Mouse (Mus musculus): ENCODE data around the gene Acap2. TPM values are rescaled to one million over a fixed set of nuclear protein-coding genes. Genes with fewer than 3 reads are reported as not detected.

The Acap2 gene
- total RNA-seq, 2 experiments from 2014 or later: 49.8 to 49.9 TPM

DNA sequence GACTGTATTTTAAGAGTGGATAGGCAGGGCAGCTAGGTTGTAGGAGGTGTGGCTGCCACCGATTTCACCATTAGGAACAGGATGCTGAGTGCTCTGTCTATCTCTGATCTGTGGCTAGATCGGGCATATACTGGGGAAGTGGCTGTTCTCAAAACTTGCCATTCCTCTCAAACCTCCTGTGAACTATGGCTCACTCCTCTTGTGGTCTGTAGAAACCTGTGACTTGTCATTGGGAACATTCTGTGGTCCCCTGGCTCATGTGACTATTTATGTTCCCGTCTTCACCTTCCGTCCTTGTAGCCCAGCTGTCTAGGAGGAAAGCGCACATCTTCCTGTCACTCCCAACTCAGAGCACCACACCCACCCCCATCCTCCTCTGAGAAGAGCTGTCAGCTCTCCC, 8.9 kb upstream of the Acap2 start:
- peak in 1 of 2 experiments; percentile 1 for DNase-seq (ENCODE audit: low spot score in 2 of 2)

DNA sequence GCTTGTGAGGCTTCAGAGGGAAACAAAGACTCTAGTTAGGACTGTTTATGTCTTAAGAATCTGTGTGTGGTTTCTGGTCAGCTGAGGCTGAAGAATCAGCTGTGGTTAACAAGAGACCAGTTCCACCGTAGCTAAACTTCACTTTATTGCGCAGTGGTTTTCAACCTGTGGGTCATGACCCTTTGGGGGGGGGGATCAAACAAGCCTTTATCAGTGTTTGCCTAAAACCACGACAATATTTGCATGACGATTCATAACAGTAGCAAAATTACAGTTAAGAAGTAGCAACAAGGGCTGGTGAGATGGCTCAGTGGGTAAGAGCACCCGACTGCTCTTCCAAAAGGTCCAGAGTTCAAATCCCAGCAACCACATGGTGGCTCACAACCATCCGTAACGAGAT, 4.7 kb upstream of the Acap2 start:
- DNase-seq (ENCODE audit: low spot score in 2 of 2): no peak

- peak in 1 of 2 experiments; percentile 2 for DNase-seq (ENCODE audit: low spot score in 2 of 2)
Measured at GRCm38 (mm10) chr16:31205187-31205586, 4.1 kb upstream of the Acap2 start.

- DNase-seq (ENCODE audit: low spot score in 2 of 2): no peak
Measured at GRCm38 (mm10) chr16:31204216-31204615, 3.2 kb upstream of the Acap2 start.

DNA sequence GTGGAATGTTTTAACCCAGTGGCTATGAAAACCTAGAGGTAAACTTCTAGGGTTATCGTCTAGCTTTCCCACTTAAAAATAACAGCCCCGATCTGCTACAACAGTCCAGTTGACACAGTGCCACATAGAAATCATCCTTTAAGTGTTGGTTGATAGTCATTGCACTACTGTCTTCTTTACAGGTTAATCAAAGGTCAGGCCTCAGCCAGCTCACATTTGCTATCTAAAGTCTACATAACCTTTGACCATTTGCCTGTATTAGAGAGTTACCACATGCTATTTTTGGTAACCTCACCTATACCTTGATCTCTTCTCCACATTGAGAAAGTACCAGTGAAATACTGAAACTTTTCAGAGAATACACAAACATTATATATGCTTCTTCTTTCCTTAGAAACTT, 659 bp upstream of the Acap2 start:
- DNase-seq (ENCODE audit: low spot score in 2 of 2): peak in 1 of 2 experiments; percentile 1

GRCm38 (mm10) chr16:31199926-31200789, 887 bp downstream of the Acap2 start:
- DNase-seq (ENCODE audit: low spot score in 2 of 2): peak; percentile 32 to 40

DNA sequence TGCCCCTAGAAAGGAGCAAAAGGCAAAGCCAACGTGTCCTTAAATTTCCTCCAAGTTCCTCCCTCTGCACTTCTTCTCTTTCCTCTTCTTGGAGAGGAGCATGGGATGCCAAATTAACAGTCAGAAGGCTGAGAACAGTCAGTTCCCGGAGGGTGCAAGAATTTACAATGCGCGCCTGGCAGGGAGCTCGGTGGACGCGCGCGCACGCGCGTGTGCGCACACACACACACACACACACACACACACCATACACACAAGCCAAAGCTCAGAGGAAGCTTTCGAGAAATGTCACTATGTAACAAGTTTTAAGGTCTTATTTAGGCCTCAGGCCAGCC, 1.5 kb downstream of the Acap2 start:
- no peak for DNase-seq (ENCODE audit: low spot score in 2 of 2)

- DNase-seq (ENCODE audit: low spot score in 2 of 2): no peak
Measured at GRCm38 (mm10) chr16:31196971-31197370, 4.1 kb downstream of the Acap2 start.

- no peak for DNase-seq (ENCODE audit: low spot score in 2 of 2)
Measured at GRCm38 (mm10) chr16:31192526-31192925, 8.5 kb downstream of the Acap2 start.

GRCm38 (mm10) chr16:31191818-31192217, 9.2 kb downstream of the Acap2 start:
- DNase-seq (ENCODE audit: low spot score in 2 of 2): no peak

DNA sequence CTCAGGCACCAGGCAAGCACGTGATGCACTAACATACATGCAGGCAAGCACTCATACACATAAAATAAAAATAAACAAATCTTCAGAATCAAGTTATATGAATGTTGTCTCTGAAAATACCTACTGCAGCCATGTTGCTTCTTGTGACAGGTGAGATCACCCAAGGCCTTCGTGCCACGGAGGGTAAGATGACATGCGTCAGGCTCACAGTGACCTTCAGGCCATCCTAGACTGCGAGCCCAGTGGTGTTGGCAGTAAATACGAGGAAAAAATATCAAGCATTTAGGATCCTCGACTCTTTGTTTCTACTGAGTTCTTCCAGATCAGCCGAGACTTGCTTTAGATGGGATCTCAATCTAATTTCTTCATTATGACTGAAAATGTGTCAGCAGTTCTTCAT, 10.6 kb downstream of the Acap2 start:
- DNase-seq (ENCODE audit: low spot score in 2 of 2): no peak

DNA sequence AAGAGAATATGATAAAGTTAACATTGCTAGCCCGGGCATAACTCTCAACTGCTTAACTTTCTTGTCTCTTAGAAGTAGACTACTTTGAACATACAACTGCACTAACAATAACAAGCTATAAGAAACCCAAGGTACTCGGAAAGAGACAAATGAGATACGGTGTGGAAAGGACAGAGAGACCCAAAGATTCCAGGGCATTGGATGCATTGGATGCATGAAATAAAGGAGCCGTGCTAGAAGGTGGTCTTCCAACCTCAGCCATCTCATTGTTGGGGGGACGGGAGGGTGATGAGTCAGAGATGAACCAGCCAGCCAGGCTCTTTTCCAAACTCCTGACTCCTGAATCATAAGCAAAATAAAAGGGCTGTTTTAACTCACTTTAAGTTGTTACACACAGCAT, 11.8 kb downstream of the Acap2 start:
- DNase-seq (ENCODE audit: low spot score in 2 of 2): no peak

DNA sequence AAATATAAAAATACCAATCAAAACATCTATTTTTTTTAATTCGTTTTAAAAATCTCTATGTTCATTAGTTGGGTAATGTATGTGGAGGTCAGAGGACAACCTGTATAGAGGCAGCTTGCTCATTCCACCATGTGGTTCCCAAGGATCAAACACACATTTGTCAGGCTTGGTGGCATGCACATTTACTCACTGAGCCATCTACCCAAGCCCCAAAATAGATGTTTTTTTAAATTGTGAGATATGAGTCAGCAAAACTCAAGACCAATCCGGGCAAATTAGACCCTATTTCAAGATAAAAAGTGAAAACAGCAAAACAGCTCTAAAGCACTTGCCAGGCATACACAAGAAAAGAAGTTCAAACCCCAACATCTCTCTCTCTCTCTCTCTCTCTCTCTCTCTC, 12.2 kb downstream of the Acap2 start:
- no peak for DNase-seq (ENCODE audit: low spot score in 2 of 2)

DNA sequence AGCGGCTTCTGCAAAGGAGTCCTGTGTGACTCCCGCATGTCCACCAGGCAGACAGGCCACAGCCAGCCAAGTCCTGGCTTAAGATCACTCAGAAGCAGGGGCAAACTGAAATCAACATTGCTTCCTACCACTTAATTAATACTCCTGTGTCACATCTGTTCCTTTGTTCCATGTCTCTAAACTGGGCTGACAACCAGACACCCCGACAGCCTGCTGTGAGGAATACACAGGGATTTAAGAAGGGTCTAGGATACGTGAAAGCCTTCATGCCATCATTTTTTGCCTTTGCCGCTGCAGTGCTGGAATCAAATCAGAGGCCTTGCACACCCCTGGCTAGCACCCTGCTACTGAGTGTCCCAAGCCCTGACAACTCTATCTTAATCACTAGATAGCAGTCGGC, 12.8 kb downstream of the Acap2 start:
- DNase-seq (ENCODE audit: low spot score in 2 of 2): no peak

DNA sequence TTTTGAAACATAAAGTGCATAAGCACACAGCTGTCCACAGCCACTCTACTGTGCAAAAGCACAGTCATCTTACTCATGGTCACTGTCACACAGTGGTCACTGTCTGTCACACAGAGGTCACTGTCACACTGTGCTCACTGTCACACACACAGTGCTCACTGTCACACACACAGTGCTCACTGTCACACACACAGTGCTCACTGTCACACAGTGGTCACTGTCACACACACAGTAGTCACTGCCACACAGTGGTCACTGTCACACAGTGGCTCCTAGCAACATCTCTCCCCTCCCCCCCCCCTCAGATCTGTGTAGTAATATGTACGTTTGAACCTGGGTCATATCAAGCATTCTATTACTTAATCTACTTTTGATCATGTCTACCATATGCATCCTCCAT, 13.9 kb downstream of the Acap2 start:
- DNase-seq (ENCODE audit: low spot score in 2 of 2): no peak

GRCm38 (mm10) chr16:31185757-31186156, 15.3 kb downstream of the Acap2 start:
- DNase-seq (ENCODE audit: low spot score in 2 of 2): no peak

- DNase-seq (ENCODE audit: low spot score in 2 of 2): no peak
Measured at GRCm38 (mm10) chr16:31184727-31185126, 16.3 kb downstream of the Acap2 start.

GRCm38 (mm10) chr16:31182576-31182975, 18.5 kb downstream of the Acap2 start:
- DNase-seq (ENCODE audit: low spot score in 2 of 2): no peak

DNA sequence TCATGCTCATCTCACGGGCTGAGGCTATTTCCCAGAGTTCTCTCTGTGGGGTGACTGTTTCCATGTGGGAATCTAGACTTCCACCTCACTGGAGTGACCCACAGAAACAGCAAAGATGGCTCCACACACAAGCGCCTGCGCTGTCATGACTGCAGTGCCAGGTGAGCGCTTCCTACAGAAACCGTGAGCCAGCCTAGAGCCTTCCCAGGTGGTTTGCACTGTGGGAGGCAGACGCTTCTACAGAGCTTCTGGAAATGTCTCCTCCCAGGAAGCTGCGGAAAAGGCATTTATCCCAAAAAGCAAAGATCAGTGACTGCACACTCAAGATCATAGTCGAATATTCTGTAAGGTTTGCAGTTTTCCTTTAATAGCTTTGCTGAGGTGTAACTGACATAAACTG, 20.2 kb downstream of the Acap2 start:
- no peak for DNase-seq (ENCODE audit: low spot score in 2 of 2)

DNA sequence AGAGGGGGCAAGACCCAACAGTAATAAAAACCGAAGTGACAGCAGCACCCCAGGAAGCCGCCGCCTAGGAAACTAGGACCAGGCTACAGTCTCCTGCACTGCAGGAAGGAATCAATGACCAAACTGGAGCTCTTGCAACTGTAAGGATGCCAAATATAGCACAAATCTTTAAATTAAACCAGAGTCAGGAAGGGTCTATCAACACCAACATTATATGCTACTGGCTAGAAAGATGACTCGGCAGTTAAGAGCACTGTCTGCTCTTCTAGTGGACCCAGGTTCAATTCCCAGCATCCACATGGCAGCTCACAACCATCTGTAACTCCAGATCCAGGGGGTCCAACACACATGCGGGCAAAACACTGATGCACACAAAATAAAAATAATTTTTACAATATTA, 21.7 kb downstream of the Acap2 start:
- DNase-seq (ENCODE audit: low spot score in 2 of 2): no peak

- DNase-seq (ENCODE audit: low spot score in 2 of 2): no peak
Measured at GRCm38 (mm10) chr16:31174880-31175638, 26.0 kb downstream of the Acap2 start.

GRCm38 (mm10) chr16:31172229-31172628, 28.8 kb downstream of the Acap2 start:
- DNase-seq (ENCODE audit: low spot score in 2 of 2): no peak

- DNase-seq (ENCODE audit: low spot score in 2 of 2): no peak
Measured at GRCm38 (mm10) chr16:31171418-31171817, 29.6 kb downstream of the Acap2 start.
